Mouse (Mus musculus) lung, postnatal 0 days (tissue): Measurements from ENCODE around the gene Tcf15.

Source experiments
- CTCF ChIP-seq: IDR thresholded peaks from 2 replicates; pipeline ENCODE4 v1.5.1; 2016; ENCODE audit warnings: antibody characterized with exemption, mild to moderate bottlenecking
- EP300 ChIP-seq: IDR thresholded peaks from 2 replicates; pipeline ENCODE4 v1.6.1; 2016; ENCODE audit warnings: antibody characterized with exemption, mild to moderate bottlenecking, control low read depth

DNA sequence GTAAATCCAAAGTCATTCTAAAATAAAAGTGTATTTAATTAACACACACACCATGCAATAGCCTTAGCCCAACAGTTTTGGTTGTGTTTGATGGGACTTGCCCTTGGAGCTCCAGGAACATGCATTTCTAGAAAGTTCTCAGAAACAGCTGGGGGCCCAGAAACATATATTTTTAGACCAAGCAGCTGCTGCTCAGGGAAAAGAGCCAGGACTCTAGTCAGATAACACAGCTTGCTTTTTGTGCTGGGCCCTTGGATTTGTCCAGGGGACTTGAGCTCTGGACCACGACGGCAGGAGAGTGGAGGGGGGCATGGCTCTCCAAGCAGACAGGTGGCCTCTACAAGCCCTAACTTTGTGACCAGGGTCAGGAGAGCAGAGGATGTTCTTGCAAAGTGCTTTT, 32.0 kb upstream of the Tcf15 start:
- TF ChIP-seq CTCF = no peak
- no peak for TF ChIP-seq EP300
